Mouse (Mus musculus): ENCODE data around the gene Ifngr2.
A peak's percentile ranks its signal among the peaks of the same experiment; 100 is the strongest.

Ifngr2 gene

GRCm38 (mm10) chr16:91609501-91610245, 62.8 kb downstream of the Ifngr2 start:
- DNase-seq (ENCODE audit: low spot score in 2 of 2) = peak; percentile 10 to 39

GRCm38 (mm10) chr16:91611248-91611647, 64.4 kb downstream of the Ifngr2 start:
- DNase-seq (ENCODE audit: low spot score in 2 of 2) = no peak

- no peak for DNase-seq (ENCODE audit: low spot score in 2 of 2)
Observed at GRCm38 (mm10) chr16:91612525-91612924, 65.7 kb downstream of the Ifngr2 start.

GRCm38 (mm10) chr16:91614552-91614951, 67.7 kb downstream of the Ifngr2 start:
- DNase-seq (ENCODE audit: low spot score in 2 of 2) = no peak

All from urinary bladder, postnatal 36 days (tissue).